Mouse (Mus musculus) limb, embryonic 13.5 days (tissue): ENCODE data around the gene Cldn16. TPM values are rescaled to one million over a fixed set of nuclear protein-coding genes. Genes with fewer than 3 reads are reported as not detected.

Experiments
- ATAC-seq: fragments of 200-750 bp; cut with Nextera tagmentation; 2 replicates; pipeline ENCODE4 v1.8.0; 2017; ENCODE audit warnings: low read depth, moderate number of reproducible peaks, moderate TSS enrichment; ENCODE audit not compliant: low FRiP score
- H3K27ac ChIP-seq: fragments of 300-500 bp; sonication (generic); 2 replicates; pipeline ENCODE4 v1.5.1; 2015; ENCODE audit warnings: inconsistent platforms, mild to moderate bottlenecking, moderate library complexity
- H3K27me3 ChIP-seq: fragments of 300-500 bp; sonication (generic); 2 replicates; pipeline ENCODE4 v1.6.1; 2015; ENCODE audit warnings: mild to moderate bottlenecking, inconsistent platforms
- H3K36me3 ChIP-seq: fragments of 300-500 bp; sonication (generic); 2 replicates; pipeline ENCODE4 v1.6.1; 2015; ENCODE audit warnings: inconsistent platforms, mild to moderate bottlenecking, moderate library complexity
- H3K4me1 ChIP-seq: fragments of 300-500 bp; sonication (generic); 2 replicates; pipeline ENCODE4 v1.6.1; 2015; ENCODE audit warnings: inconsistent platforms
- H3K4me2 ChIP-seq: fragments of 300-500 bp; sonication (generic); replicated peaks from 2 replicates; pipeline ENCODE4 v1.6.1; 2015; ENCODE audit warnings: inconsistent platforms, mild to moderate bottlenecking, moderate library complexity
- H3K4me3 ChIP-seq: fragments of 300-500 bp; sonication (generic); 2 replicates; pipeline ENCODE4 v1.5.1; 2015; ENCODE audit warnings: moderate library complexity, mild to moderate bottlenecking, inconsistent platforms
- H3K9ac ChIP-seq: fragments of 300-500 bp; sonication (generic); 2 replicates; pipeline ENCODE4 v1.6.1; 2015; ENCODE audit warnings: mild to moderate bottlenecking, inconsistent platforms
- H3K9me3 ChIP-seq: fragments of 300-500 bp; sonication (generic); 2 replicates; pipeline ENCODE4 v1.6.1; 2016; ENCODE audit warnings: inconsistent platforms
- WGBS: fragments of 180-500 bp; shearing (Covaris S2); methylation state at CpG from one replicate; pipeline ENCODE4 v1.1.7; 2015; 5-methylcytosine and 5-hydroxymethylcytosine counted together
- polyA plus RNA-seq: library from polyadenylated mRNA; unstranded; fragments of >200 nt; fragmentation: Nextera tagmentation; extraction: Ambion mirVana; gene quantifications from 2 replicates; pipeline ENCODE4 v1.2.1, GENCODE M21; 2015

Gene Cldn16
- not detected in 2 replicates for polyA plus RNA-seq

DNA sequence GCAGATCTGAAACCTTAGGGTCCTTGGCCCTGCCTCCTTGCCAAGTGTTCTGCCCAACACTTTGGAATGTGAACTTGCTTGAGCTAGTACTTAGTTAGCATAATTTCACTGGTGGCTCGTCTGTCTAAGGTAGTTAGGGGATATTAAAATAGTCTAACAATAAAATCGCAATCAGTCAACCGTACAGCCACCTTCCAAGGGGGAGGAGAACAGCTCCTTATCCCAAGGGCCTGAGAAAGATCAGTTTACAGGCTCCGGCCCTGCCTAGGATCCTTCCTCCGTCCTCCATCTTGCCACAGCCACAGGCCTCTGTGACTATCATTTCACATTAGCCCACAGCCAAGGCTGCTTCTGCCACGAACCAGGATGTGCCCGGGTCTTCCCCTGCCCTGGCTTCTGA is at the start of gene Cldn16:
TSS of gene Cldn16 (plus strand) at position 301 of the 400 bp plus-strand sequence.
- Histone ChIP-seq H3K9me3 (no peaks in the 10 kb centered on the region), H3K36me3 (no peaks in the 10 kb centered on the region), H3K27ac (no peak within 1 kb of the TSS), H3K27me3 (no peaks in the 10 kb centered on the region), H3K9ac (no peak within 1 kb of the TSS), H3K4me3 (no peak within 1 kb of the TSS), H3K4me2 (no peak within 1 kb of the TSS), H3K4me1 (no peaks in the 10 kb centered on the region)
- WGBS, result 55% methylated on average over 7 of the region's 7 CpGs
- ATAC-seq, result no peak

GRCm38 (mm10) chr16:26418616-26419015 is 44.3 kb upstream of the Cldn16 start:
- 85% methylated on average over 3 of the region's 3 CpGs for WGBS
- no peaks in the 10 kb centered on the region for H3K36me3 ChIP-seq
- no peak overlapping the region for H3K27ac ChIP-seq
- ATAC-seq, result no peak
- H3K4me2 ChIP-seq, result no peak overlapping the region
- H3K9ac ChIP-seq, result no peak overlapping the region
- no peaks in the 10 kb centered on the region for H3K27me3 ChIP-seq
- no peak overlapping the region for H3K4me3 ChIP-seq
- no peaks in the 10 kb centered on the region for H3K4me1 ChIP-seq
- no peaks in the 10 kb centered on the region for H3K9me3 ChIP-seq

GRCm38 (mm10) chr16:26422078-26422477 is 40.9 kb upstream of the Cldn16 start:
- Histone ChIP-seq H3K4me3 (no peak overlapping the region), H3K27ac (no peak overlapping the region), H3K4me1 (no peaks in the 10 kb centered on the region), H3K9ac (no peak overlapping the region), H3K27me3 (no peaks in the 10 kb centered on the region), H3K36me3 (no peaks in the 10 kb centered on the region), H3K9me3 (no peaks in the 10 kb centered on the region), H3K4me2 (no peak overlapping the region)
- ATAC-seq, result no peak
- WGBS, result 96% methylated on average over 4 of the region's 4 CpGs

GRCm38 (mm10) chr16:26430246-26430645 is 32.7 kb upstream of the Cldn16 start:
- no peak for ATAC-seq
- no peaks in the 10 kb centered on the region; the same call in 1 of the 2 replicates for H3K4me1 ChIP-seq
- no peak overlapping the region for H3K4me3 ChIP-seq
- H3K4me2 ChIP-seq, result no peak overlapping the region
- no peaks in the 10 kb centered on the region for H3K27me3 ChIP-seq
- 56% methylated on average over 3 of the region's 3 CpGs for WGBS
- H3K36me3 ChIP-seq, result no peaks in the 10 kb centered on the region
- no peak overlapping the region for H3K27ac ChIP-seq
- no peak overlapping the region for H3K9ac ChIP-seq
- H3K9me3 ChIP-seq, result no peaks in the 10 kb centered on the region

DNA sequence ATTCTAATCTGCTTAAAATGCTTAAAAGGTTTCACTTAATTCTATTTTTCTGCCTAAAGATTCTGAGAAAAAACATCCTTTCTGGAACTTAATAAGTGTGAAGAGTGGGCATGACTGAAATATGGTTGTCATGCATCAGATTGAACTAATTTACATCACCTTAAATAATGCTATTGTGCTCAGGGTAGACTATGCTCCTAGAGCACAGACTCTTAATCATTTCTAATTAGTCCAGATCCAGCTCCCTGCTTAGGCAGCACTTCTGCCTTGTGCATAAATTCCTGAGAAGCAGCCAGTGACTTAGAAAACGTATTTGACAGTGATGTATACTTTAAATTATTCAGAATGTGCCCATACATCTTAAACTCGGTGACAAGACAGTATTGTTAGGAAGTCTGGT is 29.4 kb upstream of the Cldn16 start:
- no peak overlapping the region for H3K9ac ChIP-seq
- WGBS, result 42% methylated on average over 2 of the region's 2 CpGs
- no peaks in the 10 kb centered on the region; the same call in 1 of the 2 replicates for H3K4me1 ChIP-seq

DNA sequence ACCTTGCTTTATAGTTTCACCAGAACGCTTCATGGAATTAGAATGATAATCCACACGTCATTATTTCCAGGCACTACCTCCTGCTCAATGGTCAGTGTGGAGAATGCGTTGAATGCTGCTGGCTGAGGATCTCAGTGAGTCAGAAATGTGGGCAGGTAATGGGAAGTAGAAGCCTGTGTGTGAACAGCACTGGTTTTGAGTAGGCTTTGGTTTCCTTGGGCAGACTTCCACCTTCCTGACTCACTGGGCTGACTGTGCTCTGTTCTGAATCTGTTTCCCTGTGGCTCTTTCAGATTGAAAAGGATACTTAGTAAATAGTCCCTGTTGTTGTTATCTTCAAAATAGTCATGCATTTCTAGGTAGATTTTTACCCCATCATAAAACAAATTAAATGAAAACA is 22.9 kb upstream of the Cldn16 start:
- no peak overlapping the region for H3K4me2 ChIP-seq
- no peak overlapping the region for H3K4me3 ChIP-seq
- no peak overlapping the region for H3K9ac ChIP-seq
- H3K9me3 ChIP-seq, result no peaks in the 10 kb centered on the region
- no peaks in the 10 kb centered on the region for H3K4me1 ChIP-seq
- 74% methylated on average over 3 of the region's 3 CpGs for WGBS
- ATAC-seq, result no peak
- H3K27me3 ChIP-seq, result no peaks in the 10 kb centered on the region
- H3K27ac ChIP-seq, result no peak overlapping the region
- no peaks in the 10 kb centered on the region for H3K36me3 ChIP-seq

More for the DNA sequence above, 29.4 kb upstream of the Cldn16 start:
- no peak overlapping the region for H3K4me3 ChIP-seq
- H3K36me3 ChIP-seq, result no peaks in the 10 kb centered on the region
- no peak for ATAC-seq
- H3K4me2 ChIP-seq, result no peak overlapping the region
- H3K27ac ChIP-seq, result no peak overlapping the region
- no peaks in the 10 kb centered on the region for H3K9me3 ChIP-seq
- no peaks in the 10 kb centered on the region for H3K27me3 ChIP-seq

DNA sequence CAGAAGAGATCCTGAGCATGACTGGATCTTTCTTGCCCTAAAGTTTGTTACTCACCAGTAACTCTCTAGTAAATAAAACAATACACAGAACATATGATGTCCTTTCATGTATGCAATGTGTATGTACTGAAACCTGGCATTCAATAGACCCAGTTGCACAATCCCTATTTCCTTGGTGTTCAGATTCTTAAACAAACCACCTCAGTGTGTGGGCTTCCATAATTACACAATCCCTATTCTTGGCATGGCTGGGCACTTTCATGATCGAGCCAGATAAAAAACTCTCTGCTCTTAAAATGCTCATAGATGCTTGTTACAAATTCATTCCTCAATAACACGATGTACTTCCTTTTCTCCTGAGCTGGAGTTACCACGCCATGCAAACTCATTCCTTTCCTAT is 21.8 kb upstream of the Cldn16 start:
- ATAC-seq, result no peak
- no peak overlapping the region for H3K9ac ChIP-seq
- no peak overlapping the region for H3K27ac ChIP-seq
- no peaks in the 10 kb centered on the region for H3K4me1 ChIP-seq
- no peaks in the 10 kb centered on the region for H3K36me3 ChIP-seq
- 77% methylated on average over 3 of the region's 3 CpGs for WGBS
- no peaks in the 10 kb centered on the region for H3K9me3 ChIP-seq
- H3K4me3 ChIP-seq, result no peak overlapping the region
- no peak overlapping the region for H3K4me2 ChIP-seq
- H3K27me3 ChIP-seq, result no peaks in the 10 kb centered on the region

DNA sequence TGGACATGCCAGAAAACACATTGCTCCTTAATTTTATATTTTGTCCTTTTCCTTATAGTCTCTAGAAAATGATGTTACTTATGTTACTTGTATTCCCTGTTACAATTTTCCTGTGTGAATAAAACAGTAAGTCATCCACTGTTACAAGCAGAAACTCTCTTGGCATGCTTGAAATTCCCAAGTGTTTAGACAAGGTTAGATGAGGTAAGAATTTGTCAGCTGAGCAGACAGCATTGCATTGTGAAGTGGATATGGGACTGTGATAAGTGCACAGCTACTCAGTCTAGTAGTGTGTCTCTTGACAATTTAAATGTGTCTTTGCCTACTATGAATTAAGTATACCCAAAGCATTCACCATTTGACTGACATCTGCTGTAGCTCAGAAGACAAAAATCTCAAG is 18.1 kb upstream of the Cldn16 start:
- Histone ChIP-seq H3K9ac (no peak overlapping the region), H3K4me2 (no peak overlapping the region), H3K9me3 (no peaks in the 10 kb centered on the region), H3K4me3 (no peak overlapping the region), H3K4me1 (no peaks in the 10 kb centered on the region), H3K27ac (no peak overlapping the region), H3K36me3 (no peaks in the 10 kb centered on the region), H3K27me3 (no peaks in the 10 kb centered on the region)
- ATAC-seq, result no peak

- Histone ChIP-seq H3K9ac (no peak overlapping the region), H3K4me1 (no peaks in the 10 kb centered on the region), H3K9me3 (no peaks in the 10 kb centered on the region), H3K27ac (no peak overlapping the region), H3K4me3 (no peak overlapping the region), H3K27me3 (no peaks in the 10 kb centered on the region), H3K36me3 (no peaks in the 10 kb centered on the region), H3K4me2 (no peak overlapping the region)
- 64% methylated on average over 2 of the region's 2 CpGs for WGBS
- ATAC-seq, result no peak
These were observed 15.3 kb upstream of the Cldn16 start for GRCm38 (mm10) chr16:26447594-26447993.

GRCm38 (mm10) chr16:26454163-26454562 is 8.8 kb upstream of the Cldn16 start:
- WGBS, result 66% methylated on average over 3 of the region's 3 CpGs
- ATAC-seq, result no peak

GRCm38 (mm10) chr16:26456182-26456581 is 6.8 kb upstream of the Cldn16 start:
- H3K4me2 ChIP-seq, result no peak overlapping the region
- H3K4me1 ChIP-seq, result no peaks in the 10 kb centered on the region

More at GRCm38 (mm10) chr16:26454163-26454562, 8.8 kb upstream of the Cldn16 start:
- no peaks in the 10 kb centered on the region for H3K9me3 ChIP-seq
- H3K9ac ChIP-seq, result no peak overlapping the region
- H3K27me3 ChIP-seq, result no peaks in the 10 kb centered on the region
- no peaks in the 10 kb centered on the region for H3K36me3 ChIP-seq
- H3K27ac ChIP-seq, result no peak overlapping the region
- H3K4me1 ChIP-seq, result no peaks in the 10 kb centered on the region
- no peak overlapping the region for H3K4me3 ChIP-seq
- H3K4me2 ChIP-seq, result no peak overlapping the region

GRCm38 (mm10) chr16:26466535-26466934 is 3.6 kb downstream of the Cldn16 start:
- Histone ChIP-seq H3K27ac (no peak overlapping the region), H3K4me3 (no peak overlapping the region), H3K4me2 (no peak overlapping the region), H3K9me3 (no peaks in the 10 kb centered on the region), H3K27me3 (no peaks in the 10 kb centered on the region), H3K36me3 (no peaks in the 10 kb centered on the region), H3K4me1 (peaks cover 3% of the 10 kb centered on the region; the same call in 1 of the 2 replicates), H3K9ac (no peak overlapping the region)
- no peak for ATAC-seq
- WGBS, result 81% methylated on average over 4 of the region's 4 CpGs

More at GRCm38 (mm10) chr16:26456182-26456581, 6.8 kb upstream of the Cldn16 start:
- H3K4me3 ChIP-seq, result no peak overlapping the region
- H3K9ac ChIP-seq, result no peak overlapping the region
- no peaks in the 10 kb centered on the region for H3K27me3 ChIP-seq
- no peak for ATAC-seq
- 83% methylated on average over 2 of the region's 2 CpGs for WGBS
- H3K9me3 ChIP-seq, result no peaks in the 10 kb centered on the region
- no peaks in the 10 kb centered on the region for H3K36me3 ChIP-seq
- no peak overlapping the region for H3K27ac ChIP-seq

DNA sequence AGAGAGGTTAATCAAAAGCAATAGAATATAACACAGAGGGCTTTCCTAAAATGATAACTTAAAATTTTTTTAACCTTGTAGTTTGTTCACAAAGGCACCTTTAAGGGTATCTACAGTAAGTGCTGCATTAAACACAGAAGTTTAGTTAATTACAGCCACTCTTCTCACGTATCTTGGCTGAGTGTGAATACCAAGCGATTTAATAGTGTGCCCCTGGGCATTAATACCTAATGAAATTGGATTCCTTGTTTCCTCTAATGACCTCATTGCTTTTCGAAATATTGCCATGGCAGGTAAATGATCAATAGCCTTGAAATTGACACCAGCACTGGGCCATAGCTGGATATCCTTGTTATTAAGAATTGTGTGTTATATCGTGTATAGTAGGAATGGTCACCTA is 8.3 kb downstream of the Cldn16 start:
- Histone ChIP-seq H3K4me3 (no peak overlapping the region), H3K27ac (no peak overlapping the region), H3K27me3 (no peaks in the 10 kb centered on the region), H3K9me3 (no peaks in the 10 kb centered on the region), H3K9ac (no peak overlapping the region), H3K36me3 (no peaks in the 10 kb centered on the region), H3K4me2 (no peak overlapping the region), H3K4me1 (peaks cover 3% of the 10 kb centered on the region; the same call in 1 of the 2 replicates)
- no peak; the same call in 1 of the 2 replicates for ATAC-seq
- 26% methylated on average over 4 of the region's 4 CpGs for WGBS
